Mouse (Mus musculus): ENCODE data around the gene Gm10563.

DNA sequence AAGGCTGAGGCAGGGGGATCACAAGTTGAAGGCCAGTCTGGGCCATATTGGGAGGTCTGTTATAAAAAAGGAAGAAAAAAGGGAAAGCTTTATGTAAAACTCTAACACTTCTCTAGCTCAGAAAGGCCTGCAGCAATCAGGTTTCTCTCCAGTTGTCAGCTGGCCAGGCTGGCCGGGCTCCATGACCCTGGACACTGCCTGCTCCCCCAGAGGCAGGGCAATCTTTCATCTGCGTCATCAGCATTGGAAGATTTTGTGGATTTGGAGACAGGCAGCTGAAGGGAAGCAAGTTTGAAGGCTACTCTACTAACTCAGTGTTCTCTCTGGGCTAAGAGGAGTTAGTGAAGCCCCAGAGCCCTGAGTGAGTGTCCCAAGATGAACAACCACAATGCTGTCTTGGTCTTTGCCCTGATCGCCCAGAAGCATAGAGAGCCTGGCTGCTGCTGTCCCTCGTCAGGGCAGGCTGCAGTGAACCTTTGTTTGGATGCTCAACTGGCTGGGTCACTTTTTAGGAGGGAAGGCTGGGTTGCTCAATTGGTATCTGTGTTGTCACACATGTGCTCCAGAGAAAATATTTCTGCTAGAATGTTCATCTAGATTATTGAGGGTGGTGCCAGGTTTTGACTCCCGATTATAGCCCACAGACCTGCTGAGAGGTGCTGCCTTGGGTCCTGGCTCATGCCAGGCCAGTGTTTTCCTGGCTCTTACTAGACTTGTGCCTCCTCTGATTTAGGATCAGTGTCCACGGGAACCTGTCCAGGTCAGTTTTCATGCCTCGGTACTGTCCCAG, 66.7 kb downstream of the Gm10563 start:
- no peak for TF ChIP-seq ZNF384 (IDR thresholded peaks at IDR 0.05; ENCODE audit: low read depth, low read length)
- TF ChIP-seq MAFK (IDR thresholded peaks at IDR 0.05; ENCODE audit: insufficient read depth, low read depth, low read length): no peak
- TF ChIP-seq HCFC1 (IDR thresholded peaks at IDR 0.05; ENCODE audit: borderline replicate concordance, insufficient read depth, low read length): no peak
